Mouse (Mus musculus): ENCODE data around the gene Map3k20. TPM values are rescaled to one million over a fixed set of nuclear protein-coding genes. Genes with fewer than 3 reads are reported as not detected.

The Map3k20 gene
- polyA plus RNA-seq, 1 experiment from 2014 or later: 10.1 TPM

GRCm38 (mm10) chr2:72320661-72321060, 35.2 kb downstream of the Map3k20 start:
- no peaks in the 10 kb centered on the region for H3K27me3 ChIP-seq (ENCODE audit: control insufficient read depth, insufficient read depth, low read length)
- no peak for ATAC-seq (ENCODE audit: insufficient number of reproducible peaks, low FRiP score, low TSS enrichment, low read depth)

GRCm38 (mm10) chr2:72321591-72321990, 36.2 kb downstream of the Map3k20 start:
- H3K27me3 ChIP-seq (ENCODE audit: control insufficient read depth, insufficient read depth, low read length): no peaks in the 10 kb centered on the region
- DNase-seq (ENCODE audit: low spot score) (no peak), ATAC-seq (ENCODE audit: insufficient number of reproducible peaks, low FRiP score, low TSS enrichment, low read depth) (no peak)
- H3K4me1 ChIP-seq (ENCODE audit: control insufficient read depth, insufficient read depth, low read length): peaks cover 5% of the 10 kb centered on the region; the same call in 1 of the 2 replicates
- 80% methylated on average over 5 of the region's 5 CpGs for WGBS
- no peak overlapping the region for H3K9ac ChIP-seq (ENCODE audit: low read length)
- no peak overlapping the region for H3K4me2 ChIP-seq (ENCODE audit: low read depth, severe bottlenecking)
- H3K4me3 ChIP-seq (ENCODE audit: low read depth, low read length): no peak overlapping the region
- H3K9me3 ChIP-seq (ENCODE audit: control insufficient read depth, low read length): no peaks in the 10 kb centered on the region
- H3K27ac ChIP-seq (replicated peaks; ENCODE audit: low read depth, low read length): no peak overlapping the region
- no peaks in the 10 kb centered on the region for H3K36me3 ChIP-seq (ENCODE audit: control insufficient read depth, insufficient read depth, low read length)

More at GRCm38 (mm10) chr2:72320661-72321060, 35.2 kb downstream of the Map3k20 start:
- WGBS: 85% methylated on average over 2 of the region's 2 CpGs
- Histone ChIP-seq H3K36me3 (ENCODE audit: control insufficient read depth, insufficient read depth, low read length) (no peaks in the 10 kb centered on the region), H3K27ac (replicated peaks; ENCODE audit: low read depth, low read length) (no peak overlapping the region), H3K4me1 (ENCODE audit: control insufficient read depth, insufficient read depth, low read length) (peaks cover 5% of the 10 kb centered on the region; the same call in 1 of the 2 replicates), H3K4me2 (ENCODE audit: low read depth, severe bottlenecking) (no peak overlapping the region), H3K9ac (ENCODE audit: low read length) (no peak overlapping the region), H3K9me3 (ENCODE audit: control insufficient read depth, low read length) (no peaks in the 10 kb centered on the region), H3K4me3 (ENCODE audit: low read depth, low read length) (no peak overlapping the region)
- DNase-seq (ENCODE audit: low spot score): no peak

GRCm38 (mm10) chr2:72322681-72323353, 37.4 kb downstream of the Map3k20 start:
- no peak overlapping the region for H3K27ac ChIP-seq (replicated peaks; ENCODE audit: low read depth, low read length)
- 66% methylated on average over 11 of the region's 11 CpGs for WGBS

GRCm38 (mm10) chr2:72324436-72324835, 39.0 kb downstream of the Map3k20 start:
- Histone ChIP-seq H3K4me1 (ENCODE audit: control insufficient read depth, insufficient read depth, low read length) (peaks cover 5% of the 10 kb centered on the region; the same call in 1 of the 2 replicates), H3K4me2 (ENCODE audit: low read depth, severe bottlenecking) (no peak overlapping the region), H3K9me3 (ENCODE audit: control insufficient read depth, low read length) (no peaks in the 10 kb centered on the region), H3K9ac (ENCODE audit: low read length) (no peak overlapping the region), H3K27ac (replicated peaks; ENCODE audit: low read depth, low read length) (no peak overlapping the region), H3K36me3 (ENCODE audit: control insufficient read depth, insufficient read depth, low read length) (no peaks in the 10 kb centered on the region), H3K4me3 (ENCODE audit: low read depth, low read length) (no peak overlapping the region), H3K27me3 (ENCODE audit: control insufficient read depth, insufficient read depth, low read length) (no peaks in the 10 kb centered on the region)
- ATAC-seq (ENCODE audit: insufficient number of reproducible peaks, low FRiP score, low TSS enrichment, low read depth) (no peak), DNase-seq (ENCODE audit: low spot score) (no peak)
- 86% methylated on average over 12 of the region's 12 CpGs for whole genome bisulfite sequencing

More at GRCm38 (mm10) chr2:72322681-72323353, 37.4 kb downstream of the Map3k20 start:
- H3K27me3 ChIP-seq (ENCODE audit: control insufficient read depth, insufficient read depth, low read length): no peaks in the 10 kb centered on the region
- H3K4me2 ChIP-seq (ENCODE audit: low read depth, severe bottlenecking): no peak overlapping the region
- no peaks in the 10 kb centered on the region for H3K9me3 ChIP-seq (ENCODE audit: control insufficient read depth, low read length)
- H3K4me1 ChIP-seq (ENCODE audit: control insufficient read depth, insufficient read depth, low read length): peaks cover 5% of the 10 kb centered on the region; the same call in 1 of the 2 replicates
- H3K9ac ChIP-seq (ENCODE audit: low read length): no peak overlapping the region
- H3K36me3 ChIP-seq (ENCODE audit: control insufficient read depth, insufficient read depth, low read length): no peaks in the 10 kb centered on the region
- DNase-seq (ENCODE audit: low spot score): no peak
- no peak overlapping the region for H3K4me3 ChIP-seq (ENCODE audit: low read depth, low read length)
- no peak for ATAC-seq (ENCODE audit: insufficient number of reproducible peaks, low FRiP score, low TSS enrichment, low read depth)

GRCm38 (mm10) chr2:72326491-72326890, 41.1 kb downstream of the Map3k20 start:
- no peak overlapping the region for H3K9ac ChIP-seq (ENCODE audit: low read length)
- no peaks in the 10 kb centered on the region for H3K9me3 ChIP-seq (ENCODE audit: control insufficient read depth, low read length)
- H3K4me3 ChIP-seq (ENCODE audit: low read depth, low read length): no peak overlapping the region
- no peak for DNase-seq (ENCODE audit: low spot score)
- no peak overlapping the region for H3K27ac ChIP-seq (replicated peaks; ENCODE audit: low read depth, low read length)
- ATAC-seq (ENCODE audit: insufficient number of reproducible peaks, low FRiP score, low TSS enrichment, low read depth): no peak
- H3K27me3 ChIP-seq (ENCODE audit: control insufficient read depth, insufficient read depth, low read length): no peaks in the 10 kb centered on the region
- peaks cover 5% of the 10 kb centered on the region; the same call in 1 of the 2 replicates for H3K4me1 ChIP-seq (ENCODE audit: control insufficient read depth, insufficient read depth, low read length)
- WGBS: 69% methylated on average over 6 of the region's 6 CpGs
- no peak overlapping the region for H3K4me2 ChIP-seq (ENCODE audit: low read depth, severe bottlenecking)
- no peaks in the 10 kb centered on the region for H3K36me3 ChIP-seq (ENCODE audit: control insufficient read depth, insufficient read depth, low read length)

GRCm38 (mm10) chr2:72328435-72328834, 43.0 kb downstream of the Map3k20 start:
- DNase-seq (ENCODE audit: low spot score) (no peak), ATAC-seq (ENCODE audit: insufficient number of reproducible peaks, low FRiP score, low TSS enrichment, low read depth) (no peak)
- H3K9ac ChIP-seq (ENCODE audit: low read length): no peak overlapping the region
- H3K27me3 ChIP-seq (ENCODE audit: control insufficient read depth, insufficient read depth, low read length): no peaks in the 10 kb centered on the region
- no peak overlapping the region for H3K27ac ChIP-seq (replicated peaks; ENCODE audit: low read depth, low read length)
- no peak overlapping the region for H3K4me2 ChIP-seq (ENCODE audit: low read depth, severe bottlenecking)
- WGBS: 83% methylated on average over 3 of the region's 3 CpGs
- H3K4me3 ChIP-seq (ENCODE audit: low read depth, low read length): no peak overlapping the region
- no peaks in the 10 kb centered on the region for H3K36me3 ChIP-seq (ENCODE audit: control insufficient read depth, insufficient read depth, low read length)
- peaks cover under 1% of the 10 kb centered on the region; the same call in 1 of the 2 replicates for H3K4me1 ChIP-seq (ENCODE audit: control insufficient read depth, insufficient read depth, low read length)
- H3K9me3 ChIP-seq (ENCODE audit: control insufficient read depth, low read length): no peaks in the 10 kb centered on the region

GRCm38 (mm10) chr2:72330955-72331481, 45.6 kb downstream of the Map3k20 start:
- Histone ChIP-seq H3K4me2 (ENCODE audit: low read depth, severe bottlenecking) (no peak overlapping the region), H3K36me3 (ENCODE audit: control insufficient read depth, insufficient read depth, low read length) (no peaks in the 10 kb centered on the region), H3K4me1 (ENCODE audit: control insufficient read depth, insufficient read depth, low read length) (no peaks in the 10 kb centered on the region), H3K4me3 (ENCODE audit: low read depth, low read length) (no peak overlapping the region), H3K9ac (ENCODE audit: low read length) (no peak overlapping the region), H3K9me3 (ENCODE audit: control insufficient read depth, low read length) (no peaks in the 10 kb centered on the region), H3K27me3 (ENCODE audit: control insufficient read depth, insufficient read depth, low read length) (no peaks in the 10 kb centered on the region), H3K27ac (replicated peaks; ENCODE audit: low read depth, low read length) (no peak overlapping the region)
- ATAC-seq (ENCODE audit: insufficient number of reproducible peaks, low FRiP score, low TSS enrichment, low read depth) (no peak), DNase-seq (ENCODE audit: low spot score) (no peak)
- whole genome bisulfite sequencing: 82% methylated on average over 12 of the region's 12 CpGs

- DNase-seq (ENCODE audit: low spot score) (no peak), ATAC-seq (ENCODE audit: insufficient number of reproducible peaks, low FRiP score, low TSS enrichment, low read depth) (no peak)
- WGBS: 76% methylated on average over 4 of the region's 4 CpGs
- Histone ChIP-seq H3K36me3 (ENCODE audit: control insufficient read depth, insufficient read depth, low read length) (no peaks in the 10 kb centered on the region), H3K27me3 (ENCODE audit: control insufficient read depth, insufficient read depth, low read length) (no peaks in the 10 kb centered on the region), H3K4me3 (ENCODE audit: low read depth, low read length) (no peak overlapping the region), H3K4me2 (ENCODE audit: low read depth, severe bottlenecking) (no peak overlapping the region), H3K27ac (replicated peaks; ENCODE audit: low read depth, low read length) (no peak overlapping the region), H3K4me1 (ENCODE audit: control insufficient read depth, insufficient read depth, low read length) (no peaks in the 10 kb centered on the region), H3K9ac (ENCODE audit: low read length) (no peak overlapping the region), H3K9me3 (ENCODE audit: control insufficient read depth, low read length) (no peaks in the 10 kb centered on the region)
These were observed 46.6 kb downstream of the Map3k20 start for GRCm38 (mm10) chr2:72332067-72332466.

All from limb, embryonic 11.5 days (tissue).